Mouse (Mus musculus) kidney, adult 2 months (tissue): ENCODE measurements at regions not wholly inside any gene's neighbourhood (a gene's known extent, or its start where the extent isn't known, plus 50 kb on each side); places are given as distances from the start of the nearest gene placed in this dataset.
"Not testable (repeated sequence)": the region's sequence is repeated elsewhere in the genome, so short reads cannot be mapped to it uniquely, and the experiment has no call there.

ENCODE experiments used
- CTCF ChIP-seq: fragments of 200-500 bp; conservative IDR thresholded peaks from 2 replicates; pipeline ENCODE4 v1.5.1; 2011; ENCODE audit warnings: low read depth, mild to moderate bottlenecking, control low read depth, low read length, moderate library complexity, mixed read lengths; ENCODE audit not compliant: insufficient read depth, insufficient read length
- POLR2A ChIP-seq: fragments of 200-500 bp; IDR thresholded peaks from one replicate; pipeline ENCODE4 v1.6.1; 2011; ENCODE audit warnings: low read depth, low read length, control low read depth

DNA sequence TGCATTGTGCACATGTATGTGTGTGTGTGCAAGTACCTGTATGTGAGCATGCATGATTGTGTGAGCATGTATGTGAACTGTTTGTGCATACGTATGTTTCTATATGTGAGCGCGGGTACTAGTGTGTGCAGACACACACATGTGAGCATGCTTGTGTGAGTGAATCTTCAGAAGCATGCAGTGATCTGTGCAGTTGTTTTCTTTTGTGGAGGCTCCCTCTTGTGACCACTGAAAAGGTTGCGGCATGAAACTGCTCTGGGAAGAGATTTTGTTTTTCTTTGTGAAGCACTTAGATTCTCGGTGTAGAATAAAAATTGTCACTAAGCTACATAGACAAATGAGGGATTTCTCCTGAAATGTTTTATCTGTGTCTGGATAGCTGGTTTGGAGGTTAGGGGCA, 189.2 kb upstream of the Rapgef5 start:
- TF ChIP-seq CTCF, POLR2A: not testable (repeated sequence)
